Mouse (Mus musculus) embryonic facial prominence, embryonic 12.5 days (tissue): Measurements from ENCODE around the gene Pex5l. TPM values are rescaled to one million over a fixed set of nuclear protein-coding genes. Genes with fewer than 3 reads are reported as not detected.

Experiments used
- ATAC-seq: fragments of 200-750 bp; cut with Nextera tagmentation; 2 replicates; pipeline ENCODE4 v1.8.0; 2017; ENCODE audit not compliant: insufficient number of reproducible peaks, insufficient read depth, low FRiP score, low TSS enrichment
- H3K27ac ChIP-seq: fragments of 300-500 bp; sonication (generic); 2 replicates; pipeline ENCODE4 v1.5.1; 2016; ENCODE audit warnings: mild to moderate bottlenecking
- H3K27me3 ChIP-seq: fragments of 300-500 bp; sonication (generic); 2 replicates; pipeline ENCODE4 v1.6.1; 2016; ENCODE audit warnings: mild to moderate bottlenecking, moderate library complexity
- H3K36me3 ChIP-seq: fragments of 300-500 bp; sonication (generic); 2 replicates; pipeline ENCODE4 v1.6.1; 2016; ENCODE audit warnings: mild to moderate bottlenecking
- H3K4me1 ChIP-seq: fragments of 300-500 bp; sonication (generic); 2 replicates; pipeline ENCODE4 v1.6.1; 2016
- H3K4me2 ChIP-seq: fragments of 300-500 bp; sonication (generic); replicated peaks from 2 replicates; pipeline ENCODE4 v1.6.1; 2016; ENCODE audit warnings: mild to moderate bottlenecking, moderate library complexity
- H3K4me3 ChIP-seq: fragments of 300-500 bp; sonication (generic); 2 replicates; pipeline ENCODE4 v1.5.1; 2016; ENCODE audit warnings: mild to moderate bottlenecking
- H3K9ac ChIP-seq: fragments of 300-500 bp; sonication (generic); 2 replicates; pipeline ENCODE4 v1.6.1; 2016; ENCODE audit warnings: mild to moderate bottlenecking, moderate library complexity
- H3K9me3 ChIP-seq: fragments of 300-500 bp; sonication (generic); 2 replicates; pipeline ENCODE4 v1.6.1; 2016; ENCODE audit warnings: mild to moderate bottlenecking, moderate library complexity
- WGBS: fragments of 180-500 bp; shearing (Covaris S2); methylation state at CpG from one replicate; pipeline ENCODE4 v1.1.7; 2016; 5-methylcytosine and 5-hydroxymethylcytosine counted together
- polyA plus RNA-seq: library from polyadenylated mRNA; unstranded; fragments of >200 nt; fragmentation: Nextera tagmentation; extraction: Ambion mirVana; gene quantifications from 2 replicates; pipeline ENCODE4 v1.2.1, GENCODE M21; 2016

Pex5l gene
- polyA plus RNA-seq, 1 experiment from 2014 or later: 1.9 TPM

DNA sequence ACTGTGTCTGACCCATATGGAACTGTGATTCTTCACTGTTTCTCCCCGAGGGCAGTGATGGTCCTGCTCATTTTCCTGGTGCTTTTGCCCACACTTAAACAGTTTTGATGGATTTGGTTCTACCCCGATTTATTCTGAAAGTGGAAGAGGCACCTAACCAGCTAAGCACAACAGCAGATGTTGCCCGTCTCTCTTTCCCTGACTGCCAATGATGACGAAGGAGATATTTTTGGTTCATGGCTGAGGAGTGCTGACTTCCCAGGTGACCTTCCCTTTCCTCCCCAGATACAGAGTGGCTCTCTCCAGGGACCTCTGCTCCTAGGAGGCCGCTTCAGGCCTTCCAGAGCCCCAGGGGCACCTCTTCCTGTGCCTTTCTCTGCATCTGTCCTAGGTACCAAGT, 155.2 kb downstream of the Pex5l start:
- H3K27ac ChIP-seq: no peak overlapping the region
- no peaks in the 10 kb centered on the region for H3K27me3 ChIP-seq
- no peaks in the 10 kb centered on the region for H3K36me3 ChIP-seq
- H3K4me1 ChIP-seq: no peaks in the 10 kb centered on the region; the same call in 1 of the 2 replicates
- H3K9ac ChIP-seq: no peak overlapping the region
- 66% methylated on average over 5 of the region's 5 CpGs for WGBS
- no peak overlapping the region for H3K4me2 ChIP-seq
- no peak overlapping the region for H3K4me3 ChIP-seq
- H3K9me3 ChIP-seq: no peaks in the 10 kb centered on the region
- ATAC-seq: no peak

- no peak overlapping the region for H3K27ac ChIP-seq
- H3K9ac ChIP-seq: no peak overlapping the region
- H3K9me3 ChIP-seq: no peaks in the 10 kb centered on the region
- no peaks in the 10 kb centered on the region for H3K36me3 ChIP-seq
- H3K27me3 ChIP-seq: no peaks in the 10 kb centered on the region
- H3K4me1 ChIP-seq: no peaks in the 10 kb centered on the region; the same call in 1 of the 2 replicates
- no peak for ATAC-seq
- WGBS: 19% methylated on average over 3 of the region's 3 CpGs
- no peak overlapping the region for H3K4me2 ChIP-seq
- no peak overlapping the region for H3K4me3 ChIP-seq
Measured at GRCm38 (mm10) chr3:32985141-32985540, 157.9 kb downstream of the Pex5l start.

- no peak overlapping the region for H3K9ac ChIP-seq
- no peaks in the 10 kb centered on the region for H3K27me3 ChIP-seq
- H3K4me2 ChIP-seq: no peak overlapping the region
- H3K27ac ChIP-seq: no peak overlapping the region
- 19% methylated on average over 4 of the region's 4 CpGs for WGBS
- no peaks in the 10 kb centered on the region; the same call in 1 of the 2 replicates for H3K4me1 ChIP-seq
- no peaks in the 10 kb centered on the region for H3K36me3 ChIP-seq
- no peak overlapping the region for H3K4me3 ChIP-seq
- no peaks in the 10 kb centered on the region for H3K9me3 ChIP-seq
- no peak for ATAC-seq
Measured at GRCm38 (mm10) chr3:32979981-32980380, 163.1 kb downstream of the Pex5l start.

DNA sequence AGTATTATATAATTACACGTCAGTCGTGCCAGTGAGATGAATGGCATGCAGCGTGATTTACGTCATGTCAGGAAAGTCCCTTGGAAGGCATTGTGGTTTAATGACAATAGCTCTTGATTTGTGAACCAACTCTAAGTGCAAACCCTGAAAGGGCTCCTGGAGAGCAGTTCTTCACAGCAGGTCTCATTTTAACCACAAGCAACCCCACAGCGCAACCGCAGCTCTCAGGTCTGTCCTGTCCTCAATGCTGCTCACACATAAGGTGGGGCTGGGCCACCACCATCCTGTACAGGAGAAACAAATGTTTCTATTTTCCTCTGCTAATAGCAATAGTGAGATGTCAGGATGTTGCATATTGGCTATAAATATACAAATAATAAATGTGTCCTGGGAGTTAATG, 163.8 kb downstream of the Pex5l start:
- H3K27me3 ChIP-seq: no peaks in the 10 kb centered on the region
- no peak overlapping the region for H3K4me3 ChIP-seq
- H3K27ac ChIP-seq: no peak overlapping the region
- H3K4me2 ChIP-seq: no peak overlapping the region
- H3K36me3 ChIP-seq: no peaks in the 10 kb centered on the region
- H3K4me1 ChIP-seq: no peaks in the 10 kb centered on the region
- H3K9me3 ChIP-seq: no peaks in the 10 kb centered on the region
- 45% methylated on average over 6 of the region's 6 CpGs for WGBS
- H3K9ac ChIP-seq: no peak overlapping the region
- no peak for ATAC-seq

- Histone ChIP-seq H3K4me3 (no peak overlapping the region), H3K9ac (no peak overlapping the region), H3K4me2 (no peak overlapping the region), H3K4me1 (no peaks in the 10 kb centered on the region), H3K9me3 (no peaks in the 10 kb centered on the region), H3K27ac (no peak overlapping the region), H3K36me3 (no peaks in the 10 kb centered on the region), H3K27me3 (no peaks in the 10 kb centered on the region)
- 93% methylated on average over 1 of the region's 1 CpGs for WGBS
- ATAC-seq: no peak
Measured at GRCm38 (mm10) chr3:32970257-32970656, 172.8 kb downstream of the Pex5l start.

DNA sequence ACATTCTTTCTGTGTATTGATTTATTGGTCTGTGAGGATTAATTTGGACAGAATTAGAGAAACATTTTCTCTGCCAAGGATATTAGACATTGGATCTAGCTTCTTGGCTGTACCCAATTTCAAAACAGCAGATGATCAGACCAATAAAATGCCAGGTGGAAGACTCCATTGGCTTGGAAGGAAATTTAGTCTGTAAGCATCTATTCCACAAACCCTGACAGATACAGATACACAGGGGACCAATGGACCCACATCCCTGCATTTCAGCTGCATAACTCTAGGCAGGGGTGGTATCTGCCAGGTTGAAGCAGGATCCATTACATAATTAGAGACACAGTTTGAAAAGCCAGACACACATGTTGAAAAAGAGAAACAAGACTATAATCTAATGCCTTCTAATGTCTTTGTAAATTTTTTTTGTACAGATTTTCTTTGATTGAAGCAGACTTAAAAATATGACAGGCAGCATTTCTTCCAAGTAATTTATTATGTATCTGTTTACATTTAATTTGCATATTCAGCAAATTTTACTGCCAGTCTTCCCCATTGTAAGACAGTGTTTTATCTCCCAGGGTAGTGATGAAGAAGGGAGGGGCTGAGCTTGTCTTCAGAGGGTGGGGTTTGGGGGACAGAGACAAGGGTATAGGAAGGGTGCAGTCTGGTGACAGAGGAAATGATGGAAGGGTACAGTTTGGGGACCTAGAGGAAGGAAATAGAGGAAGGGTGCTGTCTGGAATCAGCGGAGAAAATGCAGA, 174.2 kb downstream of the Pex5l start:
- Histone ChIP-seq H3K27me3 (no peaks in the 10 kb centered on the region), H3K36me3 (no peaks in the 10 kb centered on the region), H3K27ac (no peak overlapping the region), H3K9me3 (no peaks in the 10 kb centered on the region), H3K4me3 (no peak overlapping the region), H3K9ac (no peak overlapping the region), H3K4me1 (no peaks in the 10 kb centered on the region), H3K4me2 (no peak overlapping the region)
- no peak for ATAC-seq
- WGBS: 79% methylated on average over 1 of the region's 1 CpGs

GRCm38 (mm10) chr3:32965528-32965927, 177.5 kb downstream of the Pex5l start:
- WGBS: 1% methylated on average over 2 of the region's 2 CpGs
- Histone ChIP-seq H3K9ac (no peak overlapping the region), H3K4me3 (no peak overlapping the region), H3K27me3 (no peaks in the 10 kb centered on the region), H3K4me2 (no peak overlapping the region), H3K4me1 (no peaks in the 10 kb centered on the region), H3K36me3 (no peaks in the 10 kb centered on the region), H3K27ac (no peak overlapping the region), H3K9me3 (no peaks in the 10 kb centered on the region)
- ATAC-seq: no peak

- ATAC-seq: no peak
- Histone ChIP-seq H3K27ac (no peak overlapping the region), H3K4me3 (no peak overlapping the region), H3K27me3 (no peaks in the 10 kb centered on the region), H3K36me3 (no peaks in the 10 kb centered on the region), H3K9me3 (no peaks in the 10 kb centered on the region), H3K4me2 (no peak overlapping the region), H3K9ac (no peak overlapping the region), H3K4me1 (no peaks in the 10 kb centered on the region)
- 78% methylated on average over 3 of the region's 3 CpGs for WGBS
Measured at GRCm38 (mm10) chr3:32961494-32961893, 181.6 kb downstream of the Pex5l start.

GRCm38 (mm10) chr3:32951382-32951781, 191.7 kb downstream of the Pex5l start:
- Histone ChIP-seq H3K4me2 (no peak overlapping the region), H3K9me3 (no peaks in the 10 kb centered on the region), H3K36me3 (no peaks in the 10 kb centered on the region), H3K4me1 (peaks cover 5% of the 10 kb centered on the region; the same call in 1 of the 2 replicates), H3K4me3 (no peak overlapping the region), H3K9ac (no peak overlapping the region), H3K27me3 (no peaks in the 10 kb centered on the region), H3K27ac (no peak overlapping the region)
- 5% methylated on average over 1 of the region's 1 CpGs for WGBS
- no peak for ATAC-seq

DNA sequence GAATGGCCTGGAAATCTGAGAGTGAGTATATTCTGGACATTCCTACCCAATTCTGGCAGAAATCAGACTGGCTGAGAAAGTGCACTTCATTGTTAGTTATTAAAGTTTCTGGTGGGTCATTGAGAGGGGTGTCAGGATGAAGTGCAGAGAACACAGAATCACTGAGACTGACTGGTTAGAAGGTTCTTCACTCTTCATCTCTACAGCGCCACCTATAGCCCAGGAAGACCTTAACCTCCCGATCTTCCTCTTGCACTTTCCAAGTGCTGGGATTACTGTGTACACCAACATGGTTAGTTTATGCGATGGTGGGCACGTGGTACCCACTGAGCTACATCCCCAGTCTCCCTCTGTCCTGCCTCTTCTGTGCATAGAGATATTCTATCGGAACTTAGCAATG, 195.6 kb downstream of the Pex5l start:
- H3K27ac ChIP-seq: no peak overlapping the region
- no peak overlapping the region for H3K9ac ChIP-seq
- H3K4me3 ChIP-seq: no peak overlapping the region
- no peak overlapping the region for H3K4me2 ChIP-seq
- peaks cover 5% of the 10 kb centered on the region; the same call in 1 of the 2 replicates for H3K4me1 ChIP-seq
- no peak for ATAC-seq
- WGBS: 87% methylated on average over 5 of the region's 5 CpGs
- no peaks in the 10 kb centered on the region for H3K36me3 ChIP-seq
- no peaks in the 10 kb centered on the region for H3K27me3 ChIP-seq
- no peaks in the 10 kb centered on the region for H3K9me3 ChIP-seq

DNA sequence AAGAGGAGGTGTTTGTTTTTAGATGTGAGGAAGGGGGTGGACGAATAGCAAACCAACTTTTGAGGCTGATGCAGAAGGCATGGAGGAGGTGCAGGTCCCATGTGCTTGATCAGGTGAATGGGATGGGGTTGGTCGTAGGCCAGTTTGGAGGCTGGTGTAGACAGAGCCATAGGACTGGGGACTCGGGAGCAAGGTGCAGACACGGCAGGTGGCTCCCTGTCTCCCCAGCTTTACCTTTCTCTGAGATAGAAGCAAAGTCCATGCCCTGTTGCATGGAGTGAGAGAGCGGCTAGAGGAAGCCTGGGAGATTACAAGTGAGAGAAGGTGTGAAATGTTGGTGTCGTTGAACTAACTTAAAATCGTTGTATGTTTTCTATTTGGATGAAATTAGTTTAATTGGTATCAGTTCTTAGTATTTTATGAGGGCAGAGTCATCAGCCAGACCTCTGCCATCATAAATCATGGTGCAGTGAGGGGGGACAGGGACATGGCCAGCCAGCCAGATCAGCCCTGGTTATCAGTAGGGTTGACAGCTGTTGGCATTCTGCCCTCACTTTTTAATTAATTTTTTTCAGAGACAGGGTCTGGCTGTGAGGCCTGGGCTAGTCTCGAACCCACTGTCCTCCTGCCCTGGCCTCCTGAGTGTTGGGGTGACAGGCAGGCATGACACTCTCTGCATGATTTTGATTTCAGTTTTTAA, 203.1 kb downstream of the Pex5l start:
- no peaks in the 10 kb centered on the region for H3K36me3 ChIP-seq
- H3K27ac ChIP-seq: no peak overlapping the region
- no peak overlapping the region for H3K4me2 ChIP-seq
- 81% methylated on average over 8 of the region's 8 CpGs for WGBS
- H3K4me3 ChIP-seq: no peak overlapping the region
- no peaks in the 10 kb centered on the region; the same call in 1 of the 2 replicates for H3K4me1 ChIP-seq
- no peaks in the 10 kb centered on the region for H3K9me3 ChIP-seq
- no peaks in the 10 kb centered on the region for H3K27me3 ChIP-seq
- no peak overlapping the region for H3K9ac ChIP-seq
- ATAC-seq: no peak

- no peaks in the 10 kb centered on the region for H3K9me3 ChIP-seq
- no peak overlapping the region for H3K4me2 ChIP-seq
- H3K4me1 ChIP-seq: no peaks in the 10 kb centered on the region
- H3K27ac ChIP-seq: no peak overlapping the region
- no peaks in the 10 kb centered on the region for H3K27me3 ChIP-seq
- WGBS: 59% methylated on average over 6 of the region's 6 CpGs
- H3K36me3 ChIP-seq: peaks cover 30% of the 10 kb centered on the region
- no peak for ATAC-seq
- no peak overlapping the region for H3K9ac ChIP-seq
- H3K4me3 ChIP-seq: no peak overlapping the region
Measured at GRCm38 (mm10) chr3:32924168-32924567, 218.9 kb downstream of the Pex5l start.
